Mouse (Mus musculus): ENCODE results near the gene 5430403G16Rik. TPM values are rescaled to one million over a fixed set of nuclear protein-coding genes. Genes with fewer than 3 reads are reported as not detected.
"Not testable (repeated sequence)": the region's sequence is repeated elsewhere in the genome, so short reads cannot be mapped to it uniquely, and the experiment has no call there.

5430403G16Rik gene
- total RNA-seq (2021) = 1 to 10 TPM; 2.4 to 3.0 TPM
- long read RNA-seq, experiment 1 = 0 reads
- long read RNA-seq, experiment 2, partial matches to known transcripts = 0 of 1 reads
- long read RNA-seq, experiment 2, other reads (novel, unspliced or antisense) = 0 of 1 reads

DNA sequence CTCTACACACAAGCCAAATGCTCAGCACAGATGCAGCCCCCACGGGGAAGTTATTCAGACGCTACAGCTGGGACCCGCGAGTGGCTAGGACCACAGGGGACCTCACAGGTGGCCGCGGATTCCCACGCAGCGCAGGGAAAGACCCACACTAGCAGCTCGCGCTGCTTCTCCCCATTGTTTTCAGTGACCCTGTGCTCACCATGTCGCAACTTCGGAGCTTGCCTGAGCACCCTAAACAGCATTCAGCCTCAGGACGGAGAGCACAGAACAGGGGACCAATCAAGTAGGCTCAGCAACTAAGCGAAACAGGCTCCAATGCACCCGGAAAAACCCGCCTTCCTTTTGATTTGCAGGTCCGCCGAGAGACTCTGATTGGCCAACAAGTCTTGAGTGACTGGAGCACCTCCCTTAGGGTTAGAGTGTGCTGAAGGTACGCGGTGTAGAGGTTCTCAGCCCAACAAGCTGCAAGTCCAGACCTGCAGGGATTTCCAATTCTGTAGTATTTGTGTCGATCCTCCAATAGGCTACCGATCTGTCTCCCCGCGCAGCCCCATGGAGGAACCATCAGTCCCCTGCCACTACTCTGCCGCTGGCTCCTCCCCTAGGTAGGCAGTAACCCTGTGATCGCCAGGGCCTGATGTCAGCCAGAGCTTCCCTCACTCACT is at the start of gene 5430403G16Rik:
5430403G16Rik (minus strand) TSS at position 505 of the 665 bp plus-strand sequence.
- Histone ChIP-seq H3K4me3 (peak within 1 kb of the TSS; percentile 69), H3K27ac (peak within 1 kb of the TSS; percentile 72)
- DNase-seq (ENCODE audit: low spot score in 2 of 2) = peak; percentile 73 to 86

DNA sequence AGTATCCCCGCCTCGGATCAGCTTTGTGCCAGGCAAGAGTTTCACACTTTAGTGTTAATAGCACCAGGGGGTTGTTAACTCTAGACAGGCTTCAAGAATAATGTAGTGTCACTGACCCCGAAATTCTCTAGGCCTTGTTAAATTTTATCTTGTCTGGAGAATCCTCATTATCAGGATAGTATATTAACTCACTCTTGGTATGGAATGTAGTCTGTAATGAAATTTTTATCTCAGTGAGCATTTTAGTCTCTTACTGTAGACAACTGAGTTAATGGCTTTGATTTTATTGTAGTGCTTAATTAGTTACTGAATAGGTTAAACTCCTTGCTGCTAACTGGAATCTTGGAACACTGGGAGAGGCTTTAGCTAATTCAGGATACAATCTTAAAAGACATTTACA is 26.5 kb upstream of the 5430403G16Rik start:
- not testable (repeated sequence) for H3K4me3 ChIP-seq; H3K27ac ChIP-seq; DNase-seq (ENCODE audit: low spot score in 2 of 2)

DNA sequence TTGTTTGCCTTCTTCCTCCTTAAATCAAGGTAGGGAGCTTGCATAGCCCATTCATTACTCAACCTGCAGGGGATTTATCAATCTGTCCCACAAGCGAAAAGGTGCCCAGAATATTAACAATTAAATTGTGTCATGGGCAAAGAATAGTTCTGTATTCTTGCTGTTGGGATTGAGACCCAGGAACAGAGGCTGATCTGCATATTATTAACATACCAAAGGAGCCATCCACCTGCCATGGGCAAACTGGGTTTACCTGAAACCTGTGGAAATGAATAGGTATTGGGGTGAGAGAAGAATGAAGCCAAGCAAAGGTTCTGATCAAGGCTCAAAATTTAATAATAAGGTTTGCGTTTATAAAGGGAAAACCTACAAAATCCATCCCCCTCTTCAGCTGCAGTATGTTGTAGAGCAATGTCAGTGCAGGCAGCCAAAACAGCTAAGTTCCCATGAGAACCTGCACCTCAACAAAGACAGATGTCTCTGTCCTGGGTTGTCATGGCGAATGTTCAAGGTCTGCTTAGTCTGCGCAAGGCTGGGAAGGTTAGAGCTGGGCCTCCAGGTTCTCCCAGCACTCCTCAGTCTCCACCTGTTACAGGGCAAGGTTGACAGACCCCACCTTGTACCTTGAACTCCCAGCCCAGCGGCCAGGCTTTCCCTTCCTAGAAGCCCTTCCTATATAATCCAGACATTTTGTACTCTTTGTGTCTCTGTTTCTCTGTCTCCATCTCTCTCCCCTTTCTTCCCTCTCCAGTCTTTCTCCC is 544 bp upstream of the 5430403G16Rik start:
- Histone ChIP-seq H3K4me3 (peak overlapping the region; percentile 69), H3K27ac (peak overlapping the region; percentile 72)
- not testable (repeated sequence) for DNase-seq (ENCODE audit: low spot score in 2 of 2)

DNA sequence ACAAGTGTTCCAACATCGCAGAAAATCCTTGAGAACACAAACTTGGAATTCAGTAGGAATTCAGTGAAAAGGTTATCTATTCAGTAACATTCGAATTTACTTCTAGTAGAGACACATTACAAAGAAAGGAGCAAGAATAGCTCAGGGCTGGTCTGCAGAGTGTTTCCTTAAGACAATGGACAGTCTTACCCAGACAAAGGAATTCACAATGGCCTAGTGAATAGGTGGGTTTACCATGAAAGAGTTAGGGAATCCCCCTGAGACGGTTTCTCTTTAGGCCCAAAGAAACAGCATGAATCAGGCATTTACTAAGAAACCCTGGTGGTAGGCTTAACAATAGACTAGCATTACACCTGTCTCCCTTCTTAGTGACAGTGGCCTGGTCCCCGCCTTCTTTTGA is 7.9 kb downstream of the 5430403G16Rik start:
- TF ChIP-seq CTCF (conservative IDR thresholded peaks at IDR 0.05) = no peak
- no peak for DNase-seq (ENCODE audit: low spot score in 2 of 2)
- Histone ChIP-seq H3K4me3 (no peak overlapping the region), H3K27ac (no peak overlapping the region)

Other genes with a start within 250 kb of the 5430403G16Rik start
- gene Crlf2, start 132.0 kb downstream of the 5430403G16Rik start, total RNA-seq (2021) = 10 to 100 TPM; 24.3 to 26.5 TPM
- gene 4930522L14Rik, start 60.8 kb upstream of the 5430403G16Rik start, total RNA-seq (2021) = 1 to 10 TPM; 2.8 to 3.8 TPM
- gene Gm15446, start 232.4 kb upstream of the 5430403G16Rik start, total RNA-seq (2021) = 10 to 100 TPM; 41.2 to 44.9 TPM